Mouse (Mus musculus): ENCODE measurements around the gene Esrrg. TPM values are rescaled to one million over a fixed set of nuclear protein-coding genes. Genes with fewer than 3 reads are reported as not detected.

The Esrrg gene
- polyA plus RNA-seq, 1 experiment from 2014 or later: 20.0 TPM

- no peak for ATAC-seq (replicated peaks; ENCODE audit: insufficient number of reproducible peaks, insufficient read depth, low FRiP score, low read depth)
- H3K4me1 ChIP-seq (replicated peaks): peaks cover 22% of the 10 kb centered on the region
Observed at GRCm38 (mm10) chr1:188082665-188083640, 474.4 kb downstream of the Esrrg start.

DNA sequence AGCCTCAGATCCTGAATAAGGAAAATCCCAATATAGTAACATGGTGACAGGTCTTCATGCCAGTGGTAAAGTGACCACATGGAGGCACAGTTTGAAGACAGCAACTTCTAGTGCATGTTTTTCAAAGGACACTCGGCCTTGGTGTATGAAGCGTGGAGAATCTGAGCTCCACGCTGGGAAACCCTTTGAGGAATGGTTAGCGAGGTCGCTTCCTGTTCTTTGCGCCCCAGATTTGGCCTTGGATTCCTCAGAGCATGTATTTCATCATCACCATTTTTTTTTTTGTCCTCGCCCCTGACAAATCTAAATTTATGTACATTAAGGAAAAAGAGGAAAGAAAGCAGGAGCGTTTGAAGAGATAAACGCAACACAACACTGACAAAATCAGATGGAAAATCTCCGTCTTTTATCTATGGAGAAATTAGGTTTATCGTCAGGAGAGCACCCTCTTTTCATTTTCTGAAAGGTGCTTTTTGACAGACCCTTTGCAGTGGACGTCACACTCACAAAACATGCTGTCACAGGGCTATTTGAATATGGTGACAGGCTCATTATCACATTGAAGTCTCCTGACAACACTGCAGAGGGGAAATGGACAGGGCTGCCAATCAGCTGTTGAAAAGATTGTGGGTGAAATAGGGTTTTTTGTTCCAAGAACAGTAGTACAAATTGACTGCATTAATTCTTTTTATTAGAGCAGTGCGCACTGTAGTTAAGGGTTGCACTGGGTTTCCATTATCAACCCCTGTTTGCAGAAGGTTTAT, 476.7 kb downstream of the Esrrg start:
- no peak overlapping the region for H3K4me3 ChIP-seq
- ATAC-seq (replicated peaks; ENCODE audit: insufficient number of reproducible peaks, insufficient read depth, low FRiP score, low read depth): no peak
- 57% methylated on average over 13 of the region's 13 CpGs for WGBS
- no peaks in the 10 kb centered on the region for H3K36me3 ChIP-seq
- H3K4me1 ChIP-seq (replicated peaks): peaks cover 14% of the 10 kb centered on the region
- no peaks in the 10 kb centered on the region for H3K27me3 ChIP-seq
- no peak overlapping the region for H3K9ac ChIP-seq
- H3K9me3 ChIP-seq (replicated peaks): no peaks in the 10 kb centered on the region
- no peak overlapping the region for H3K27ac ChIP-seq
- H3K4me2 ChIP-seq: no peak overlapping the region

More at GRCm38 (mm10) chr1:188082665-188083640, 474.4 kb downstream of the Esrrg start:
- WGBS: 74% methylated on average over 18 of the region's 18 CpGs
- H3K27me3 ChIP-seq: no peaks in the 10 kb centered on the region
- H3K27ac ChIP-seq: no peak overlapping the region
- H3K9ac ChIP-seq: no peak overlapping the region
- no peaks in the 10 kb centered on the region for H3K9me3 ChIP-seq (replicated peaks)
- no peaks in the 10 kb centered on the region for H3K36me3 ChIP-seq
- H3K4me2 ChIP-seq: no peak overlapping the region
- no peak overlapping the region for H3K4me3 ChIP-seq

DNA sequence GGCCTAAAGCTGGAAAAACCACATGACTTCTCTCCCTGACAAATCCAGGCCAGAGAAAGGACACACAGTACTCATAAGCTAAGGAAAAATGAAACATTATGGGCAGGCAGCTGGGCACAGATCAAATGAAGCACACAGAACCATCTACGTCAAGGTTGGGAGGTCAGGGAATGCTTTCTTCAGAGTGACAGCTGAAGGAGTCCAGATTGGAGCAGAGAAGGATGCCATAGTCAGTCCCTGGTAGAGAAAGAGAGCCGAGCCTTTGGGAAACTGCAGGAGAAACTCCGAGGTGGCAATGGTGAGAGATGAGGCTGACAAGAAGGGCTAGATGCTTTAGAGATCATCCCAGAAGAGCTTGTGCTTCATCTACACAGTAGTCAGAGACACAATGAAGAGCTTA, 485.1 kb downstream of the Esrrg start:
- Histone ChIP-seq H3K4me3 (no peak overlapping the region), H3K36me3 (no peaks in the 10 kb centered on the region), H3K27me3 (no peaks in the 10 kb centered on the region), H3K27ac (peak overlapping the region; percentile 61), H3K4me1 (replicated peaks) (peaks cover 8% of the 10 kb centered on the region), H3K4me2 (no peak overlapping the region), H3K9ac (no peak overlapping the region), H3K9me3 (replicated peaks) (no peaks in the 10 kb centered on the region)
- ATAC-seq (replicated peaks; ENCODE audit: insufficient number of reproducible peaks, insufficient read depth, low FRiP score, low read depth): no peak
- WGBS: 36% methylated on average over 3 of the region's 3 CpGs

DNA sequence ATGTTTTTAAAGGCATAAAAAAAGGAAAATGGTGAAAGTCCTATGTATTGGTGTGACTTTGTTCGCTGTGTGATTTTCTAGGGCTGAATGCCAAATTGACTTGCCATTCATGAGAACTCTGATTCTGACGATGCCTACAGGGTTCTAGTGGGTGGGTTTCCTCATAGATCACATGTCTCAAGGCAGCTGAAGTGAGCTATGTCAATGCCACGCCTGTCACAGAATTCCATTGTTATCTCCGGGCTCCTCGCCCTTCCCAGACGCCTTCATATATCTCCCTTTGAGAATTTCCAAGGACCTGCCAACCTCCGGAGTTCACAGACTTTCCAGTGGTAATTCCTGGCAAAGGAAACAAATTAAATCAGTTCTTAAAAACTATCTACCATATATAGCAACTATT, 493.2 kb downstream of the Esrrg start:
- ATAC-seq (replicated peaks; ENCODE audit: insufficient number of reproducible peaks, insufficient read depth, low FRiP score, low read depth): no peak
- H3K4me2 ChIP-seq: 0 out of 2 replicates have a peak overlapping the region, but pooled peaks have one; percentile 4
- H3K36me3 ChIP-seq: no peaks in the 10 kb centered on the region
- no peak overlapping the region for H3K9ac ChIP-seq
- H3K4me1 ChIP-seq (replicated peaks): peaks cover 40% of the 10 kb centered on the region
- H3K9me3 ChIP-seq (replicated peaks): no peaks in the 10 kb centered on the region
- no peak overlapping the region for H3K4me3 ChIP-seq
- 25% methylated on average over 7 of the region's 7 CpGs for WGBS
- H3K27ac ChIP-seq: peak overlapping the region; percentile 68
- H3K27me3 ChIP-seq: no peaks in the 10 kb centered on the region

GRCm38 (mm10) chr1:188103179-188103578, 494.6 kb downstream of the Esrrg start:
- Histone ChIP-seq H3K9ac (no peak overlapping the region), H3K36me3 (no peaks in the 10 kb centered on the region), H3K9me3 (replicated peaks) (no peaks in the 10 kb centered on the region), H3K4me2 (0 out of 2 replicates have a peak overlapping the region, but pooled peaks have one; percentile 18), H3K4me3 (no peak overlapping the region), H3K4me1 (replicated peaks) (peaks cover 45% of the 10 kb centered on the region), H3K27me3 (no peaks in the 10 kb centered on the region), H3K27ac (peak overlapping the region; percentile 56)
- 17% methylated on average over 3 of the region's 3 CpGs for WGBS
- peak; percentile 72 for ATAC-seq (replicated peaks; ENCODE audit: insufficient number of reproducible peaks, insufficient read depth, low FRiP score, low read depth)

DNA sequence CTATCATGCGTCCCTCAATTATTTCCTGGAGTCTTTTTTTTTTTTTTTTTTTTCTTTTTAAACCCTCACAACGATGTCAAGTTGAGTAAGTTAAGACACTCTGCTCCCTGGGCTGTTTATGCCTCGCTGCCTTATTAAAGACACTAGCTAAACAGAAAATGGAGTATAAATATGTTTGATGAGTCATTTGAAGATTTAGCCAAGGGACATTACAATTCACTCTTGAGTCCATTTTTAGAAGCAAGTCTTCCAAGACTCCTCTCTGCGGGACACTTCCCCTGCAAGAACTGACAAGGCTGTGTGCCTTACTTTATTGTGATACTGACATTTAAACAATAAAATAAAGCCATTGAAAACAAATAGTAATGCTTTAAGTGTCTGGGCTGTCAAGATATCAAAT, 496.9 kb downstream of the Esrrg start:
- no peak overlapping the region for H3K4me3 ChIP-seq
- ATAC-seq (replicated peaks; ENCODE audit: insufficient number of reproducible peaks, insufficient read depth, low FRiP score, low read depth): no peak
- WGBS: 64% methylated on average over 4 of the region's 4 CpGs
- H3K36me3 ChIP-seq: no peaks in the 10 kb centered on the region
- H3K9ac ChIP-seq: no peak overlapping the region
- H3K4me2 ChIP-seq: no peak overlapping the region
- no peak overlapping the region for H3K27ac ChIP-seq
- H3K4me1 ChIP-seq (replicated peaks): peaks cover 46% of the 10 kb centered on the region
- H3K27me3 ChIP-seq: no peaks in the 10 kb centered on the region
- no peaks in the 10 kb centered on the region for H3K9me3 ChIP-seq (replicated peaks)

- Histone ChIP-seq H3K9ac (no peak overlapping the region), H3K4me3 (no peak overlapping the region), H3K9me3 (replicated peaks) (no peaks in the 10 kb centered on the region), H3K27ac (peak overlapping the region; percentile 2; the same call in 1 of the 2 replicates), H3K36me3 (no peaks in the 10 kb centered on the region), H3K27me3 (no peaks in the 10 kb centered on the region), H3K4me1 (replicated peaks) (peaks cover 42% of the 10 kb centered on the region), H3K4me2 (no peak overlapping the region)
- no peak for ATAC-seq (replicated peaks; ENCODE audit: insufficient number of reproducible peaks, insufficient read depth, low FRiP score, low read depth)
- 6% methylated on average over 6 of the region's 6 CpGs for WGBS
Observed at GRCm38 (mm10) chr1:188107946-188108345, 499.4 kb downstream of the Esrrg start.

- 0 out of 2 replicates have a peak, but pooled peaks have one; percentile 53 for ATAC-seq (replicated peaks; ENCODE audit: insufficient number of reproducible peaks, insufficient read depth, low FRiP score, low read depth)
- H3K4me2 ChIP-seq: no peak overlapping the region
- 25% methylated on average over 3 of the region's 3 CpGs for WGBS
- H3K9ac ChIP-seq: no peak overlapping the region
- H3K27ac ChIP-seq: no peak overlapping the region
- peaks cover 20% of the 10 kb centered on the region for H3K4me1 ChIP-seq (replicated peaks)
- H3K9me3 ChIP-seq (replicated peaks): no peaks in the 10 kb centered on the region
- H3K4me3 ChIP-seq: no peak overlapping the region
- no peaks in the 10 kb centered on the region for H3K27me3 ChIP-seq
- H3K36me3 ChIP-seq: no peaks in the 10 kb centered on the region
Observed at GRCm38 (mm10) chr1:188111552-188111951, 503.0 kb downstream of the Esrrg start.

GRCm38 (mm10) chr1:188113240-188113639, 504.6 kb downstream of the Esrrg start:
- ATAC-seq (replicated peaks; ENCODE audit: insufficient number of reproducible peaks, insufficient read depth, low FRiP score, low read depth): no peak
- no peak overlapping the region for H3K9ac ChIP-seq
- no peaks in the 10 kb centered on the region for H3K36me3 ChIP-seq
- H3K27me3 ChIP-seq: no peaks in the 10 kb centered on the region
- no peak overlapping the region for H3K4me3 ChIP-seq
- no peak overlapping the region for H3K4me2 ChIP-seq
- WGBS: 76% methylated on average over 3 of the region's 3 CpGs
- peaks cover 26% of the 10 kb centered on the region for H3K4me1 ChIP-seq (replicated peaks)
- no peaks in the 10 kb centered on the region for H3K9me3 ChIP-seq (replicated peaks)
- no peak overlapping the region for H3K27ac ChIP-seq

DNA sequence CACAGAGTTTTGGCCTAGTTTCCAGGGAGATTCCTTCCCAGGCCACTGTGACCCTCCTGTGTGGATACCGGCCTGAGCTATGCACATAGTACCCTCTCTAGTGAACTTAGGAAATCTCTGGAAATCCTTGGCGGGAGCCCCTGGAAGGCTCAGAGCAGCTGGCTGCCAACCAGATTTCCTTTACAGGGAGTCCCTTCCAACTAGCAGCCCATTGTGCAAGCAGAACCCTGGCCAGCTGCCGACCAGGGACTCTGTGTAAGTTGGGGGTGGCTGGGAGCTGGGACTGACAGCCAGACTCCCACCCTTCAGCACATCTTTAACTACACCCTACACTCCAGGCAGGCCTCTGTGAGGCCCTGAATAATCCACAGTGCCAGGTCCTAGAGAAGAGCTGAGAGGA, 509.5 kb downstream of the Esrrg start:
- Histone ChIP-seq H3K4me1 (replicated peaks) (peaks cover 26% of the 10 kb centered on the region), H3K36me3 (no peaks in the 10 kb centered on the region), H3K9me3 (replicated peaks) (no peaks in the 10 kb centered on the region), H3K4me3 (no peak overlapping the region), H3K27me3 (no peaks in the 10 kb centered on the region), H3K9ac (no peak overlapping the region), H3K27ac (peak overlapping the region; percentile 83), H3K4me2 (no peak overlapping the region)
- 5% methylated on average over 3 of the region's 3 CpGs for WGBS
- peak; percentile 87 for ATAC-seq (replicated peaks; ENCODE audit: insufficient number of reproducible peaks, insufficient read depth, low FRiP score, low read depth)

DNA sequence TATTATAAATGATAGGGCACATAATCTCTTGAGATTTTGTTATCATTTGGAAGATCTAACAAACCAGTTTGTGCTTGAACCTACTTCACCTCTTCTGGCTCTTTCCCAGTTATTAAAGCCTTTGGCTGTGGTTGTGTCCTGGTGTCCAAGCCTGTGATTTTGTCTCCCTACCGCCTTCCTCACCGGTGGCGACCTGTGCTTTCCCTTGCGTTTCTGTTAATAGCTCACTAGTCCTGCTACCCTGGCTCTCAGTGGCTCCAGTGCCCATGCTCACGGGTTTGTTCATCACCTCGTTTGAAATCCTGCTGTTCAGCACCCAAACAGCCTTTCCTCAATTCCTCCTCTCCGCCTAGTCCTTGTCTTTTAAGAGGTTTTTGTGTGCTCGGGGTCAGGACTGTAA, 511.2 kb downstream of the Esrrg start:
- Histone ChIP-seq H3K9me3 (replicated peaks) (no peaks in the 10 kb centered on the region), H3K9ac (no peak overlapping the region), H3K36me3 (no peaks in the 10 kb centered on the region), H3K27me3 (no peaks in the 10 kb centered on the region), H3K4me2 (no peak overlapping the region), H3K27ac (no peak overlapping the region), H3K4me1 (replicated peaks) (peaks cover 26% of the 10 kb centered on the region), H3K4me3 (no peak overlapping the region)
- 74% methylated on average over 8 of the region's 8 CpGs for WGBS
- no peak for ATAC-seq (replicated peaks; ENCODE audit: insufficient number of reproducible peaks, insufficient read depth, low FRiP score, low read depth)

Data from heart, embryonic 15.5 days (tissue).